Mouse (Mus musculus): ENCODE measurements at regions not wholly inside any gene's neighbourhood (a gene's known extent, or its start where the extent isn't known, plus 50 kb on each side); places are given as distances from the start of the nearest gene placed in this dataset.

- no peak for DNase-seq (ENCODE audit: low spot score)
Measured at GRCm38 (mm10) chr14:100792094-100792493, 408.0 kb downstream of the Prr30 start.

GRCm38 (mm10) chr14:100781882-100782281 lies 418.2 kb downstream of the Prr30 start:
- DNase-seq (ENCODE audit: low spot score), result no peak

GRCm38 (mm10) chr14:100753951-100754350 lies 446.2 kb downstream of the Prr30 start:
- DNase-seq (ENCODE audit: low spot score), result no peak

GRCm38 (mm10) chr14:100752746-100753145 lies 447.4 kb downstream of the Prr30 start:
- DNase-seq (ENCODE audit: low spot score), result no peak

- DNase-seq (ENCODE audit: low spot score), result peak; percentile 48
Measured at GRCm38 (mm10) chr14:100749737-100750541, 450.2 kb downstream of the Prr30 start.

- DNase-seq (ENCODE audit: low spot score), result no peak
Measured at GRCm38 (mm10) chr14:100735276-100735675, 450.8 kb upstream of the Klf12 start.

- no peak for DNase-seq (ENCODE audit: low spot score)
Measured at GRCm38 (mm10) chr14:100728433-100728832, 444.0 kb upstream of the Klf12 start.

GRCm38 (mm10) chr14:100727701-100728100 lies 443.2 kb upstream of the Klf12 start:
- DNase-seq (ENCODE audit: low spot score), result no peak

GRCm38 (mm10) chr14:100724962-100725361 lies 440.5 kb upstream of the Klf12 start:
- no peak for DNase-seq (ENCODE audit: low spot score)

GRCm38 (mm10) chr14:100720667-100721066 lies 436.2 kb upstream of the Klf12 start:
- DNase-seq (ENCODE audit: low spot score), result no peak

- DNase-seq (ENCODE audit: low spot score), result no peak
Measured at GRCm38 (mm10) chr14:100714952-100715351, 430.5 kb upstream of the Klf12 start.

- no peak for DNase-seq (ENCODE audit: low spot score)
Measured at GRCm38 (mm10) chr14:100713999-100714471, 429.6 kb upstream of the Klf12 start.

GRCm38 (mm10) chr14:100713592-100713991 lies 429.1 kb upstream of the Klf12 start:
- DNase-seq (ENCODE audit: low spot score), result no peak

- DNase-seq (ENCODE audit: low spot score), result no peak
Measured at GRCm38 (mm10) chr14:100665361-100665955, 381.0 kb upstream of the Klf12 start.

- no peak for DNase-seq (ENCODE audit: low spot score)
Measured at GRCm38 (mm10) chr14:100664180-100664579, 379.7 kb upstream of the Klf12 start.

GRCm38 (mm10) chr14:100642076-100642475 lies 357.6 kb upstream of the Klf12 start:
- DNase-seq (ENCODE audit: low spot score), result no peak

- no peak for DNase-seq (ENCODE audit: low spot score)
Measured at GRCm38 (mm10) chr14:100634521-100634920, 350.0 kb upstream of the Klf12 start.

- no peak for DNase-seq (ENCODE audit: low spot score)
Measured at GRCm38 (mm10) chr14:100631676-100632075, 347.2 kb upstream of the Klf12 start.

GRCm38 (mm10) chr14:100630197-100630596 lies 345.7 kb upstream of the Klf12 start:
- DNase-seq (ENCODE audit: low spot score), result no peak

- DNase-seq (ENCODE audit: low spot score), result no peak
Measured at GRCm38 (mm10) chr14:100627523-100627922, 343.0 kb upstream of the Klf12 start.

GRCm38 (mm10) chr14:100619656-100620030 lies 335.2 kb upstream of the Klf12 start:
- DNase-seq (ENCODE audit: low spot score), result no peak

GRCm38 (mm10) chr14:100618793-100619655 lies 334.5 kb upstream of the Klf12 start:
- DNase-seq (ENCODE audit: low spot score), result no peak
